Mouse (Mus musculus): Measurements from ENCODE around the gene Ccdc184.

GRCm38 (mm10) chr15:98140809-98141208, 26.1 kb upstream of the Ccdc184 start:
- TF ChIP-seq CTCF (IDR thresholded peaks at IDR 0.05; ENCODE audit: borderline replicate concordance, insufficient read depth, low read depth, low read length) (no peak), POLR2A (IDR thresholded peaks at IDR 0.05; ENCODE audit: borderline replicate concordance, insufficient read depth, low read length) (no peak)

All from cerebellum, adult 2 months (tissue).